Mouse (Mus musculus): ENCODE results near the gene Endov. TPM values are rescaled to one million over a fixed set of nuclear protein-coding genes. Genes with fewer than 3 reads are reported as not detected.

Gene Endov
- polyA plus RNA-seq, 1 experiment, result 7.7 TPM

DNA sequence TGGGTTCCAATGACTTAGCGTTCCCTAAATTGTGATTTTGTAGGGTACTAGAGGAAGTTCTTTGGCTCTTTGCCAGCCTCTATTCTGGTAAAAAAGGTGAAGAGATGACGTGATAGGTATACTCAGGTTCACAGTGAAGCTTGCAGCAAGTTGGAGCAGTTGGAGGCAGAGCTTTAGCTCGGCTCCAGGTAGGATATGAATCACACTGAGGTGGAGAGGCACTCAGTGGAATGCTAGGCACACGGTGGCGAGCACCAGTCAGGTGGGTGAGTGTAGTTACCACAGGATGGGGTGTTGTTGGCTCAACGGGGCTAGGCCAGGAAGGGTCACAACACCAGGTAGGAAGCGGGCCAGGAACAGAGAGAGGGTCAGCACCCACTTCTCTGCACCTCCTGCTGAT lies 64.0 kb downstream of the Endov start:
- Histone ChIP-seq H3K27me3 (ENCODE audit: control insufficient read depth, insufficient read depth, low read length, poor library complexity, severe bottlenecking) (no peaks in the 10 kb centered on the region), H3K9me3 (replicated peaks; ENCODE audit: control insufficient read depth, insufficient read depth, low read length, poor library complexity, severe bottlenecking) (no peaks in the 10 kb centered on the region), H3K36me3 (ENCODE audit: control insufficient read depth, insufficient read depth, low read length, poor library complexity, severe bottlenecking) (no peaks in the 10 kb centered on the region), H3K9ac (ENCODE audit: low read depth, poor library complexity, severe bottlenecking) (no peak overlapping the region), H3K4me1 (ENCODE audit: control insufficient read depth, insufficient read depth, low read length) (no peaks in the 10 kb centered on the region), H3K4me3 (ENCODE audit: low read depth, low read length) (no peak overlapping the region), H3K27ac (ENCODE audit: insufficient read depth, low read length) (no peak overlapping the region)
- no peak for TF ChIP-seq POLR2A (IDR thresholded peaks at IDR 0.05; ENCODE audit: insufficient read depth, low read length)
- TF ChIP-seq EP300 (IDR thresholded peaks at IDR 0.05; ENCODE audit: insufficient read depth, low read depth, low read length), result no peak
- TF ChIP-seq CTCF (IDR thresholded peaks at IDR 0.05; ENCODE audit: low read depth, low read length), result no peak

DNA sequence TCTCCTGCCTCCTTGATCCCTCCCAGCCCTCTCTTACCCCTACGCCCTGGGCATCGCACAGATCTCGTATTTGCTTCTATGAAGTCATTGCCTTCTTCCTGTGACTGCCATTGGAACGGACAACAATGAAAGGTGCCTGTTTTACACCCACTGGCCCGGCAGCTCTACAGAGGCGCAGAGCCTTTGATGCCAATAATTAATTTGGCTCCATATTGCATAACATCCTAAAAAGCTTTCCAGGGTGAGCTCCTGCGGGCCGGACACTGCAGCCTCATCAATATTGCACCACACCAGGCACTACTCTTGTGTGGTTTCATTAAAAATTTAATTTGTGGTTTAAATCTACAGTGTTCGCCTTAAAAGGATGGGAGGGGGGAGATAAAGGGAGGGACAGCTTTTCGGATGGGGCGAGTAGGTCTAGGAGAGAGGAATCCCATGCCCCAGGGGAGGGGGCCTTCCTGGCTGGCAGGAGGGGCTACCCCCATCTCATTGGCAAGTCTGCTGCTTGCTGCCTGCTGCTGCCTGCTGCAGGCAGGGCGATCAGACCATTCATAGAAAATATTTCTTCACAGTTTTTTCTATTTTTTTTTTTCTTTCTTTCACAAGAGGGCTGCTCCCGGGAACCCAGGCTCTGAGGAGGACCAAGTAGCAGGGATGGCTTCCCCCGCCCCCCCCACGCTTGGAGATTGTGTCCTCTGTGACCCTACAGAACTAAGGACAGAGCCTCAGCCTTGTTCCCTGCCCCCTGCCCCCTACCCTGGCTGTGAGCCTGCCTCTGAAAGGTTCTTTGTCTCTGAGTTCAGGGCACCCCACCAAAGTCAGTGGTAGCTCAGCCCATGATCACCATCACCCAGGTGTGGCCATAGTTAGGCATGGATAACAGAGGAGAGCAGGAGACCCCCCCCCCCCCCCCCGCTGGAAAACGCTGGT lies 67.1 kb downstream of the Endov start:
- Histone ChIP-seq H3K4me3 (ENCODE audit: low read depth, low read length) (no peak overlapping the region), H3K27me3 (ENCODE audit: control insufficient read depth, insufficient read depth, low read length, poor library complexity, severe bottlenecking) (no peaks in the 10 kb centered on the region), H3K9me3 (replicated peaks; ENCODE audit: control insufficient read depth, insufficient read depth, low read length, poor library complexity, severe bottlenecking) (no peaks in the 10 kb centered on the region), H3K4me1 (ENCODE audit: control insufficient read depth, insufficient read depth, low read length) (no peaks in the 10 kb centered on the region), H3K9ac (ENCODE audit: low read depth, poor library complexity, severe bottlenecking) (no peak overlapping the region), H3K36me3 (ENCODE audit: control insufficient read depth, insufficient read depth, low read length, poor library complexity, severe bottlenecking) (no peaks in the 10 kb centered on the region), H3K27ac (ENCODE audit: insufficient read depth, low read length) (no peak overlapping the region)
- TF ChIP-seq POLR2A (IDR thresholded peaks at IDR 0.05; ENCODE audit: insufficient read depth, low read length), result no peak
- no peak for TF ChIP-seq CTCF (IDR thresholded peaks at IDR 0.05; ENCODE audit: low read depth, low read length)
- TF ChIP-seq EP300 (IDR thresholded peaks at IDR 0.05; ENCODE audit: insufficient read depth, low read depth, low read length), result no peak

DNA sequence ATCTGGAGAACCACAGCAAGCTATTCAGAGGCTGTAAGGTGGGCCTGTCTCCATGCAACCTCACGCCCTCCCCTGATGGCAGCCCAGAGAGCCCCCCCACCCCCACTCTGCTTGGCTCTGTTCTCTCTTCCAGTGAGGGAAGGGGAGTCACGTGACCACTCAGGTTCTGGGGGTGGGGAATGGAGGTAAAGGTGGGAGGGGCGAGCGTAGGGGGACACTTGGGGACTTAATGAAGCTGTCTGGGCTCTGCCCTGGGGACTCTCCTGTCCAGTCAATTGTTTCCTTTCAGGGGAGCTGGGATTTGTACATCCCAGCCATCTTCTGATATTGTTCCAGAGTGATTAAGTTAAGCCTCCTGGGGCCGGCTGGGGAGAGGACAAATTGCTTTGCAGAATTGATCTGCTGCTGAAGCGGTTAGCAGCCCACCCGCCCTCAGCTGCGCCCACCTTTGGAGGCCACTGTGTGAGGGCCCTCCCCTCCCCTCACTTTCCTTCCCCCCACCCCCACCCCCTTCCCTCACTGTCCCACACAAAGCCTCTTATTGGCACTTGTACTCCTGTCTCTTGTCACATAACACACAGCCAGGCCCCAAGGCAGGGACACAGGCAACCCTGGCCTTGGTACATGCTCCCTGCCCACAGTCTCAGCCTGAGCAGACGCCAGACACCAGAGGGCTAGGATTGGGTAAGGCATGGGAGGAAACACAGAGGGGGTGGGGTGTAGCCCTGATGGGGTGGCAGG lies 67.9 kb downstream of the Endov start:
- Histone ChIP-seq H3K27me3 (ENCODE audit: control insufficient read depth, insufficient read depth, low read length, poor library complexity, severe bottlenecking) (no peaks in the 10 kb centered on the region), H3K4me1 (ENCODE audit: control insufficient read depth, insufficient read depth, low read length) (no peaks in the 10 kb centered on the region), H3K27ac (ENCODE audit: insufficient read depth, low read length) (no peak overlapping the region), H3K4me3 (ENCODE audit: low read depth, low read length) (no peak overlapping the region), H3K9me3 (replicated peaks; ENCODE audit: control insufficient read depth, insufficient read depth, low read length, poor library complexity, severe bottlenecking) (no peaks in the 10 kb centered on the region), H3K36me3 (ENCODE audit: control insufficient read depth, insufficient read depth, low read length, poor library complexity, severe bottlenecking) (no peaks in the 10 kb centered on the region), H3K9ac (ENCODE audit: low read depth, poor library complexity, severe bottlenecking) (no peak overlapping the region)
- no peak for TF ChIP-seq POLR2A (IDR thresholded peaks at IDR 0.05; ENCODE audit: insufficient read depth, low read length)
- TF ChIP-seq EP300 (IDR thresholded peaks at IDR 0.05; ENCODE audit: insufficient read depth, low read depth, low read length), result no peak
- no peak for TF ChIP-seq CTCF (IDR thresholded peaks at IDR 0.05; ENCODE audit: low read depth, low read length)

Other genes with a start within 250 kb of the Endov start
- 42.3 and 50.4 TPM in 2 replicates for gene Gaa, start 223.5 kb upstream of the Endov start, polyA plus RNA-seq (2011; ENCODE audit: insufficient read depth, insufficient read length, low read depth, missing spikeins)
- gene Eif4a3, start 191.3 kb upstream of the Endov start, polyA plus RNA-seq (2011; ENCODE audit: insufficient read depth, insufficient read length, low read depth, missing spikeins), result 257 and 268 TPM in 2 replicates
- gene Card14, start 183.6 kb upstream of the Endov start, polyA plus RNA-seq (2011; ENCODE audit: insufficient read depth, insufficient read length, low read depth, missing spikeins), result not detected in 2 replicates
- 3.3 and 4.0 TPM in 2 replicates for gene Sgsh, start 135.8 kb upstream of the Endov start, polyA plus RNA-seq (2011; ENCODE audit: insufficient read depth, insufficient read length, low read depth, missing spikeins)
- 9.2 and 10.0 TPM in 2 replicates for gene Slc26a11, start 135.8 kb upstream of the Endov start, polyA plus RNA-seq (2011; ENCODE audit: insufficient read depth, insufficient read length, low read depth, missing spikeins)
- gene Rnf213, start 98.2 kb upstream of the Endov start, polyA plus RNA-seq (2011; ENCODE audit: insufficient read depth, insufficient read length, low read depth, missing spikeins), result 22.4 and 23.9 TPM in 2 replicates
- gene Nptx1, start 56.4 kb downstream of the Endov start, polyA plus RNA-seq (2011; ENCODE audit: insufficient read depth, insufficient read length, low read depth, missing spikeins), result 0.21 TPM in 1 of 2 replicates, not detected in the other
- 41.5 and 47.1 TPM in 2 replicates for gene Rptor, start 111.6 kb downstream of the Endov start, polyA plus RNA-seq (2011; ENCODE audit: insufficient read depth, insufficient read length, low read depth, missing spikeins)